In the genomic region with DNA sequence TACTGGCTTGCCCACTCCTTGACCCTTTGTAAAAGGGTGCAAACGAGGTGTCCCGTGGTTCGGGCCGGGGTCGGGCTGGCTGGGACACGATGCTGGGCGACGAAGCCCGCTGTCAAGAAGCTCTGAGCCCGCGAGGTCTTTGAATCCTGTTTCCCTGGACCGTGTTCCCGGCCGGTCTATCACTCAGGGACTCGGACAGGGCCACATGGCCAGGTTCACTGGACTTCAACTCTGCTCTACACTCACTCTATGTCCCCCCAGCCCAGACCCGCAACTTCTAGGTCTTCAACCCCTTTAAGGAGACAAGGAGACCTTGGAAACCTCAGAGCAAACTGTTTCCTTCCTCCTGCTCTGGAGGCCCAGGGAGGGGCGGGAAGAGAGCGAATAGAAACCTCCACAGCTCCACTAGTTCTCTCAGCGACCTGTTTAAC, we compare ENCODE assay signal across 8 mouse cellular contexts. TPM values are rescaled to one million over a fixed set of nuclear protein-coding genes. Genes with fewer than 3 reads are reported as not detected.
A peak's percentile ranks its signal among the peaks of the same experiment; 100 is the strongest.
DNase-seq lines count a peak whose midpoint lies in the region; ATAC-seq and TF ChIP-seq lines count a peak whose summit lies in the region.

No protein-coding gene starts in this region.

- H3K27me3 ChIP-seq in hindbrain, embryonic 12.5 days, result peaks cover 89% of the 10 kb centered on the region
- H3K27me3 ChIP-seq in liver, postnatal 0 days (ENCODE audit: insufficient read depth, low read length), result peaks cover 100% of the 10 kb centered on the region

- 0% methylated on average over 19 of the region's 19 CpGs for WGBS in hindbrain, embryonic 12.5 days
- WGBS in liver, postnatal 0 days (ENCODE audit: insufficient replicate concordance), result 2% methylated on average over 17 of the region's 19 CpGs

- peak; percentile 68 for DNase-seq in kidney, adult 18-20 months
- no peak for DNase-seq in kidney, adult 11 months
- no peak for DNase-seq in liver, postnatal 0 days
- no peak for DNase-seq in frontal cortex, postnatal 14 days (ENCODE audit: low spot score in 2 of 2)
- DNase-seq in cerebellum, adult 9-10 months, result no peak
- no peak for DNase-seq in urinary bladder, postnatal 4 days (ENCODE audit: low spot score in 2 of 2)

- no peaks in the 10 kb centered on the region for H3K4me1 ChIP-seq in cortical plate, adult 2 months (ENCODE audit: control insufficient read depth, insufficient read depth, low read length)
- peaks cover 15% of the 10 kb centered on the region for H3K4me1 ChIP-seq in hindbrain, embryonic 12.5 days
- H3K4me1 ChIP-seq in liver, postnatal 0 days (ENCODE audit: insufficient read depth), result no peaks in the 10 kb centered on the region; the same call in none of the 2 replicates

- no peak for TF ChIP-seq EP300 in liver, postnatal 0 days (IDR thresholded peaks at IDR 0.05; ENCODE audit: low read depth)

- no peak for ATAC-seq in hindbrain, embryonic 12.5 days (ENCODE audit: low FRiP score)
- no peak for ATAC-seq in liver, postnatal 0 days

- no peak for TF ChIP-seq POLR2A in cortical plate, adult 2 months (IDR thresholded peaks at IDR 0.05; ENCODE audit: extremely low read depth, insufficient read depth, low read length)

- TF ChIP-seq CTCF in cortical plate, adult 2 months (IDR thresholded peaks at IDR 0.05; ENCODE audit: extremely low read depth, insufficient read depth, low read length), result no peak
- no peak for TF ChIP-seq CTCF in liver, postnatal 0 days (IDR thresholded peaks at IDR 0.05; ENCODE audit: low read depth)

- H3K4me3 ChIP-seq in cortical plate, adult 2 months (ENCODE audit: insufficient read depth, low read length), result peak overlapping the region; percentile 64
- H3K4me3 ChIP-seq in hindbrain, embryonic 12.5 days, result peak overlapping the region; percentile 35
- peak overlapping the region; percentile 19; the same call in 1 of the 2 replicates for H3K4me3 ChIP-seq in liver, postnatal 0 days (ENCODE audit: low read depth, low read length)

- peak overlapping the region; percentile 88 for H3K27ac ChIP-seq in cortical plate, adult 2 months (ENCODE audit: insufficient read depth, low read length)
- peak overlapping the region; percentile 48 for H3K27ac ChIP-seq in hindbrain, embryonic 12.5 days
- no peak overlapping the region for H3K27ac ChIP-seq in liver, postnatal 0 days (ENCODE audit: low read depth)

- H3K9ac ChIP-seq in hindbrain, embryonic 12.5 days, result peak overlapping the region; percentile 41
- H3K9ac ChIP-seq in liver, postnatal 0 days (replicated peaks), result no peak overlapping the region

- H3K36me3 ChIP-seq in hindbrain, embryonic 12.5 days, result no peaks in the 10 kb centered on the region
- H3K36me3 ChIP-seq in liver, postnatal 0 days (replicated peaks; ENCODE audit: insufficient read depth, low read length), result no peaks in the 10 kb centered on the region

- no peaks in the 10 kb centered on the region for H3K9me3 ChIP-seq in hindbrain, embryonic 12.5 days (replicated peaks)
- H3K9me3 ChIP-seq in liver, postnatal 0 days (ENCODE audit: low read length), result no peaks in the 10 kb centered on the region

- H3K4me2 ChIP-seq in hindbrain, embryonic 12.5 days (replicated peaks), result peak overlapping the region; percentile 52
- H3K4me2 ChIP-seq in liver, postnatal 0 days (ENCODE audit: low read depth, low read length), result no peak overlapping the region; the same call in 1 of the 2 replicates

RNA-seq across cellular contexts. Expression of a gene that starts 1.7 kb away (rescaled TPM):
- 11.9 and 12.4 TPM in 2 replicates for polyA plus RNA-seq in cortical plate, adult 2 months (2012; rRNA removed)
- 2.8 and 4.8 TPM in 2 replicates for polyA plus RNA-seq in hindbrain, embryonic 12.5 days (2016; fragmentation: Nextera tagmentation; extraction: Ambion mirVana)
- polyA plus RNA-seq in liver, postnatal 0 days (2015; fragmentation: Nextera tagmentation; extraction: Ambion mirVana), result not detected in 2 replicates
